Comparison of ENCODE assay signal across 9 mouse cellular contexts in genomic region chr2:120069466-120069990, GRCm38 (mm10). TPM values are rescaled to one million over a fixed set of nuclear protein-coding genes. Genes with fewer than 3 reads are reported as not detected.
DNase-seq lines count a peak whose midpoint lies in the region; ATAC-seq and TF ChIP-seq lines count a peak whose summit lies in the region.
"Had no signal": no experiment of that assay in that cellular context is flagged by ENCODE, and none has a peak within 500 bp of the region (broad histone marks: within the 10 kb centered on the region; RNA-seq: fewer than 3 reads in every experiment).

No protein-coding gene starts in this region.

- H3K27me3 ChIP-seq in embryonic facial prominence, embryonic 14.5 days (replicated peaks; ENCODE audit: control insufficient read depth, insufficient read depth, low read length): 0 out of 2 replicates have a peak, but pooled peaks cover under 1% of the 10 kb centered on the region
- peaks cover 17% of the 10 kb centered on the region for H3K27me3 ChIP-seq in embryonic facial prominence, embryonic 10.5 days (replicated peaks; ENCODE audit: low read depth, poor library complexity, severe bottlenecking)
- H3K27me3 ChIP-seq in limb, embryonic 15.5 days: peaks cover 5% of the 10 kb centered on the region; the same call in 1 of the 2 replicates

- H3K9me3 ChIP-seq in embryonic facial prominence, embryonic 14.5 days (ENCODE audit: control insufficient read depth, low read length): no peaks in the 10 kb centered on the region
- H3K9me3 ChIP-seq in embryonic facial prominence, embryonic 10.5 days: no peaks in the 10 kb centered on the region
- H3K9me3 ChIP-seq in limb, embryonic 15.5 days: no peaks in the 10 kb centered on the region
- H3K9me3 ChIP-seq: heart, embryonic 12.5 days had no signal

- 0 out of 2 replicates have a peak overlapping the region, but pooled peaks have one; percentile 5 for H3K9ac ChIP-seq in embryonic facial prominence, embryonic 14.5 days (ENCODE audit: low read depth, low read length)
- no peak overlapping the region for H3K9ac ChIP-seq in limb, embryonic 15.5 days
- H3K9ac ChIP-seq: heart, embryonic 12.5 days had no signal

- TF ChIP-seq POLR2A in brain, embryonic 14.5 days (IDR thresholded peaks at IDR 0.05; ENCODE audit: borderline replicate concordance, extremely low read depth, insufficient read depth, insufficient read length, poor library complexity, severe bottlenecking): no peak

- H3K36me3 ChIP-seq in embryonic facial prominence, embryonic 14.5 days (ENCODE audit: control insufficient read depth, insufficient read depth, low read length): no peaks in the 10 kb centered on the region
- no peaks in the 10 kb centered on the region for H3K36me3 ChIP-seq in embryonic facial prominence, embryonic 10.5 days (replicated peaks)
- no peaks in the 10 kb centered on the region for H3K36me3 ChIP-seq in limb, embryonic 15.5 days
- H3K36me3 ChIP-seq: heart, embryonic 12.5 days had no signal

- H3K27ac ChIP-seq in embryonic facial prominence, embryonic 14.5 days (replicated peaks; ENCODE audit: low read depth, low read length): no peak overlapping the region
- no peak overlapping the region for H3K27ac ChIP-seq in embryonic facial prominence, embryonic 10.5 days (replicated peaks)
- peak overlapping the region; percentile 18; the same call in 1 of the 2 replicates for H3K27ac ChIP-seq in limb, embryonic 15.5 days

- WGBS in embryonic facial prominence, embryonic 14.5 days: 53% methylated on average over 8 of the region's 8 CpGs
- WGBS in embryonic facial prominence, embryonic 10.5 days: 71% methylated on average over 8 of the region's 8 CpGs
- 60% methylated on average over 8 of the region's 8 CpGs for WGBS in limb, embryonic 15.5 days

- peak; percentile 78 for ATAC-seq in embryonic facial prominence, embryonic 14.5 days (ENCODE audit: low read depth)
- ATAC-seq in limb, embryonic 15.5 days (ENCODE audit: insufficient number of reproducible peaks, low FRiP score, low TSS enrichment, low read depth): peak; percentile 15; the same call in 1 of the 2 replicates
- ATAC-seq in megakaryocyte-erythroid progenitor cell, adult 5-6 weeks (replicated peaks; ENCODE audit: low FRiP score, low TSS enrichment, poor library complexity, severe bottlenecking): no peak

- DNase-seq in embryonic facial prominence, embryonic 14.5 days (ENCODE audit: low spot score): peak; percentile 68
- no peak for DNase-seq in embryonic facial prominence, embryonic 10.5 days (ENCODE audit: low spot score)
- peak; percentile 25 for DNase-seq in brain, embryonic 14.5 days (ENCODE audit: low read depth)
- DNase-seq in layer of hippocampus, postnatal 10 days (ENCODE audit: low spot score in 2 of 2): peak; percentile 36 to 50
- DNase-seq in cerebellum, postnatal 4 days (ENCODE audit: low spot score in 2 of 2): no peak
- no peak for DNase-seq in kidney, adult 9 months

- H3K4me1 ChIP-seq in embryonic facial prominence, embryonic 14.5 days (ENCODE audit: control insufficient read depth, insufficient read depth, low read length): 0 out of 2 replicates have a peak, but pooled peaks cover 5% of the 10 kb centered on the region
- H3K4me1 ChIP-seq in embryonic facial prominence, embryonic 10.5 days: peaks cover 8% of the 10 kb centered on the region
- H3K4me1 ChIP-seq in limb, embryonic 15.5 days: peaks cover 14% of the 10 kb centered on the region
- H3K4me1 ChIP-seq: heart, embryonic 12.5 days had no signal

- H3K4me3 ChIP-seq in embryonic facial prominence, embryonic 14.5 days (ENCODE audit: low read depth, low read length): no peak overlapping the region
- H3K4me3 ChIP-seq in embryonic facial prominence, embryonic 10.5 days: no peak overlapping the region
- H3K4me3 ChIP-seq in limb, embryonic 15.5 days: no peak overlapping the region
- H3K4me3 ChIP-seq: heart, embryonic 12.5 days had no signal

- H3K4me2 ChIP-seq in embryonic facial prominence, embryonic 14.5 days (ENCODE audit: low read depth, low read length): no peak overlapping the region
- H3K4me2 ChIP-seq in limb, embryonic 15.5 days: no peak overlapping the region
- H3K4me2 ChIP-seq: heart, embryonic 12.5 days had no signal

- no peak for TF ChIP-seq CTCF in brain, embryonic 14.5 days (IDR thresholded peaks at IDR 0.05; ENCODE audit: borderline replicate concordance, extremely low read depth, insufficient read depth, insufficient read length)

RNA-seq across cellular contexts. Expression of gene Pla2g4b, which starts 36.3 kb away (rescaled TPM):
- polyA plus RNA-seq in embryonic facial prominence, embryonic 14.5 days (2014; fragmentation: Nextera tagmentation; extraction: Ambion mirVana): 1.8 and 2.1 TPM in 2 replicates
- polyA plus RNA-seq in embryonic facial prominence, embryonic 10.5 days (2016; fragmentation: Nextera tagmentation; extraction: Ambion mirVana): 1.8 and 2.8 TPM in 2 replicates
- 26.3 and 28.7 TPM in 2 replicates for polyA plus RNA-seq in brain, embryonic 14.5 days (2012; rRNA removed)
- 1 to 10 TPM; 4.4 to 5.1 TPM for total RNA-seq in layer of hippocampus, postnatal 10 days (2021)
- 2.8 and 3.9 TPM in 2 replicates for polyA plus RNA-seq in limb, embryonic 15.5 days (2015; fragmentation: Nextera tagmentation; extraction: Ambion mirVana)
- 8.0 and 10.7 TPM in 2 replicates for total RNA-seq in megakaryocyte-erythroid progenitor cell, adult 5-6 weeks (2014; fragmentation: Nextera tagmentation)
- 1.5 and 4.7 TPM in 2 replicates for total RNA-seq in megakaryocyte-erythroid progenitor cell, adult 5-6 weeks (2017)

RNA-seq across cellular contexts. Expression of gene Gm28042, which starts 42.2 kb away (rescaled TPM):
- polyA plus RNA-seq in embryonic facial prominence, embryonic 14.5 days (2014; fragmentation: Nextera tagmentation; extraction: Ambion mirVana): 2.5 and 2.9 TPM in 2 replicates
- polyA plus RNA-seq in embryonic facial prominence, embryonic 10.5 days (2016; fragmentation: Nextera tagmentation; extraction: Ambion mirVana): 5.6 and 6.2 TPM in 2 replicates
- 24.3 and 29.6 TPM in 2 replicates for polyA plus RNA-seq in brain, embryonic 14.5 days (2012; rRNA removed)
- total RNA-seq in layer of hippocampus, postnatal 10 days (2021): 1 to 10 TPM; 2.2 to 3.1 TPM
- polyA plus RNA-seq in limb, embryonic 15.5 days (2015; fragmentation: Nextera tagmentation; extraction: Ambion mirVana): 3.8 and 5.0 TPM in 2 replicates
- 1.3 and 3.8 TPM in 2 replicates for total RNA-seq in megakaryocyte-erythroid progenitor cell, adult 5-6 weeks (2014; fragmentation: Nextera tagmentation)
- total RNA-seq in megakaryocyte-erythroid progenitor cell, adult 5-6 weeks (2017): 0.30 TPM in 1 of 2 replicates, not detected in the other

RNA-seq across cellular contexts. Expression of gene Jmjd7, which starts 42.2 kb away (rescaled TPM):
- 14.4 and 19.2 TPM in 2 replicates for polyA plus RNA-seq in embryonic facial prominence, embryonic 14.5 days (2014; fragmentation: Nextera tagmentation; extraction: Ambion mirVana)
- polyA plus RNA-seq in embryonic facial prominence, embryonic 10.5 days (2016; fragmentation: Nextera tagmentation; extraction: Ambion mirVana): 20.4 and 20.6 TPM in 2 replicates
- polyA plus RNA-seq in brain, embryonic 14.5 days (2012; rRNA removed): 16.6 and 23.5 TPM in 2 replicates
- 1 to 10 TPM; 6.7 to 9.5 TPM for total RNA-seq in layer of hippocampus, postnatal 10 days (2021)
- polyA plus RNA-seq in limb, embryonic 15.5 days (2015; fragmentation: Nextera tagmentation; extraction: Ambion mirVana): 17.5 and 18.4 TPM in 2 replicates
- 11.9 and 30.3 TPM in 2 replicates for total RNA-seq in megakaryocyte-erythroid progenitor cell, adult 5-6 weeks (2014; fragmentation: Nextera tagmentation)
- 4.2 and 15.8 TPM in 2 replicates for total RNA-seq in megakaryocyte-erythroid progenitor cell, adult 5-6 weeks (2017)

Comparison
In these comparisons a context has a peak if more than half of its experiments do, and no peak if none do; other contexts are left out.
1. DNase-seq: peak in embryonic facial prominence, embryonic 14.5 days (single experiment), brain, embryonic 14.5 days (single experiment) and layer of hippocampus, postnatal 10 days (2 of 2); none in embryonic facial prominence, embryonic 10.5 days (single experiment), cerebellum, postnatal 4 days (0 of 2) and kidney, adult 9 months (single experiment).